Mouse (Mus musculus) limb, embryonic 14.5 days (tissue): ENCODE measurements around the gene Cacng7. TPM values are rescaled to one million over a fixed set of nuclear protein-coding genes. Genes with fewer than 3 reads are reported as not detected.

Source experiments
- ATAC-seq: fragments of 200-750 bp; cut with Nextera tagmentation; 2 replicates; pipeline ENCODE4 v1.8.0; 2017; ENCODE audit warnings: low read depth, moderate number of reproducible peaks, moderate TSS enrichment; ENCODE audit not compliant: low FRiP score
- DNase-seq: peaks from one replicate; pipeline ENCODE4 v3.0.0-alpha.2; 2015; ENCODE audit warnings: low spot score
- H3K27ac ChIP-seq: fragments of 300-500 bp; sonication (generic); replicated peaks from 2 replicates; pipeline ENCODE4 v1.5.1; 2014; ENCODE audit warnings: low read depth, mild to moderate bottlenecking, low read length, moderate library complexity, mixed read lengths
- H3K27me3 ChIP-seq: fragments of 300-500 bp; sonication (generic); 2 replicates; pipeline ENCODE4 v1.6.1; 2014; ENCODE audit warnings: low read length, mixed read lengths; ENCODE audit not compliant: control insufficient read depth, insufficient read depth
- H3K36me3 ChIP-seq: fragments of 300-500 bp; sonication (generic); 2 replicates; pipeline ENCODE4 v1.6.1; 2014; ENCODE audit warnings: mild to moderate bottlenecking, low read length, moderate library complexity, mixed read lengths; ENCODE audit not compliant: control insufficient read depth, insufficient read depth
- H3K4me1 ChIP-seq: fragments of 300-500 bp; sonication (generic); 2 replicates; pipeline ENCODE4 v1.6.1; 2014; ENCODE audit warnings: antibody characterized with exemption, low read length, mixed read lengths; ENCODE audit not compliant: control insufficient read depth, insufficient read depth
- H3K4me2 ChIP-seq: fragments of 300-500 bp; sonication (generic); replicated peaks from 2 replicates; pipeline ENCODE4 v1.6.1; 2014; ENCODE audit warnings: low read depth, mild to moderate bottlenecking, low read length, moderate library complexity; ENCODE audit not compliant: severe bottlenecking
- H3K4me3 ChIP-seq: fragments of 300-500 bp; sonication (generic); replicated peaks from 2 replicates; pipeline ENCODE4 v1.5.1; 2014; ENCODE audit warnings: low read length
- H3K9ac ChIP-seq: fragments of 300-500 bp; sonication (generic); 2 replicates; pipeline ENCODE4 v1.6.1; 2014; ENCODE audit warnings: mild to moderate bottlenecking, low read depth, low read length, moderate library complexity; ENCODE audit not compliant: severe bottlenecking
- H3K9me3 ChIP-seq: fragments of 300-500 bp; sonication (generic); 2 replicates; pipeline ENCODE4 v1.6.1; 2016; ENCODE audit warnings: low read length; ENCODE audit not compliant: control insufficient read depth
- POLR2A ChIP-seq: fragments of 200-500 bp; IDR thresholded peaks from 2 replicates; pipeline ENCODE4 v1.8.0; 2012; ENCODE audit warnings: inconsistent platforms, mild to moderate bottlenecking, moderate library complexity, borderline replicate concordance; ENCODE audit not compliant: insufficient read depth, insufficient read length; ENCODE audit errors: extremely low read depth
- WGBS: fragments of 180-500 bp; shearing (Covaris S2); extraction: QIAGEN DNeasy Blood & Tissue Kit; methylation state at CpG from one replicate; pipeline ENCODE4 v1.1.7; 2014; 5-methylcytosine and 5-hydroxymethylcytosine counted together
- polyA plus RNA-seq, 2 experiments: library from polyadenylated mRNA; depleted of rRNA in 1 of 2; stranded (reverse) in 1 of 2; unstranded in 1 of 2; fragments of >200 nt; fragmentation: Nextera tagmentation in 1 of 2; extraction: Ambion mirVana in 1 of 2; gene quantifications; 2 replicates each; pipeline versions ENCODE4 v1.2.1 to v1.2.3; 2012 to 2014

The Cacng7 gene
- polyA plus RNA-seq, 2 experiments, result 3.9 to 129 TPM

DNA sequence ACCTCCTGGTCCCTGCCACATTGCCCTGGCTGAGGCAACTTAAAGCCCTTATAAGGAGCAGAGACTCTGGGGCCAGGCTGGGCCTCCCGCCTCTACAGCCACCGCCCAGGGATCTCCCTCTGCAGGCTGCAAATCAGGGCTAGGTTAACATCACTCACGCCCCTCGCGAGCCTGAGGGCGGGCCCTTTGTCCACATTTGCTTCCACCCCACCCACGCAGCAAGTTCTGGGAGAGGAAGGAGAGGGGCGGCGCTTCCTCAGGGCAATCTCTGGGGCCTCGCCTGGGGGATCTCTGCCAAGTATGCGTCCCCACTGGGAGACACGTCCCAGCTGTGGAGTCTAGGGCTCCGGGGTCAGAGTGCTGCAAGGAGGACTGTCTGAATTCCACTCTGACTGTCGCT, 40.0 kb upstream of the Cacng7 start:
- peaks cover 39% of the 10 kb centered on the region for H3K36me3 ChIP-seq
- H3K27ac ChIP-seq, result peak overlapping the region; percentile 72
- H3K27me3 ChIP-seq, result no peaks in the 10 kb centered on the region
- H3K4me2 ChIP-seq, result peak overlapping the region; percentile 72
- H3K4me3 ChIP-seq, result peak overlapping the region; percentile 49
- WGBS, result 2% methylated on average over 14 of the region's 14 CpGs
- peak; percentile 31 for ATAC-seq
- peak; percentile 87 for DNase-seq
- H3K4me1 ChIP-seq, result peaks cover 26% of the 10 kb centered on the region
- TF ChIP-seq POLR2A, result 0 out of 2 replicates have a peak, but pooled peaks have one; percentile 30
- peak overlapping the region; percentile 55 for H3K9ac ChIP-seq
- H3K9me3 ChIP-seq, result no peaks in the 10 kb centered on the region

DNA sequence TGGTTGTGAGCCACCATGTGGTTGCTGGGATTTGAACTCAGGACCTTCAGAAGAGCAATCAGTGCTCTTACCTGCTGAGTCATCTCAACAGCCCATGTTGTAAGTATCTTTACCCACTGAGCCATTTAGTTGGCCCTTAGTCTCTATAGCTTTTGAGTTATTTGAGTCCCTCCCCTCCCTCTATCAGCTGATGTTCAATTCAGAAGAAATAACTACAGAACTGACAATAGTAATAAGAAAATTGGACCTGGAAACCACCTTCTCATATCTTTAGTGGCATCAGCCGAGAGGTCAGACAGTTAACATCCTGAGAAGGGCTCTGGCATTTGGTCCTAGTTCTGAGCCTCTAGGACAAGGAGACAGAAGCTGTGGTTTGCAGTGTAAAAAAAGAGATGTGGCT, 38.0 kb upstream of the Cacng7 start:
- WGBS, result 100% methylated on average over 1 of the region's 1 CpGs
- Histone ChIP-seq H3K9ac (no peak overlapping the region), H3K36me3 (peaks cover 58% of the 10 kb centered on the region)

DNA sequence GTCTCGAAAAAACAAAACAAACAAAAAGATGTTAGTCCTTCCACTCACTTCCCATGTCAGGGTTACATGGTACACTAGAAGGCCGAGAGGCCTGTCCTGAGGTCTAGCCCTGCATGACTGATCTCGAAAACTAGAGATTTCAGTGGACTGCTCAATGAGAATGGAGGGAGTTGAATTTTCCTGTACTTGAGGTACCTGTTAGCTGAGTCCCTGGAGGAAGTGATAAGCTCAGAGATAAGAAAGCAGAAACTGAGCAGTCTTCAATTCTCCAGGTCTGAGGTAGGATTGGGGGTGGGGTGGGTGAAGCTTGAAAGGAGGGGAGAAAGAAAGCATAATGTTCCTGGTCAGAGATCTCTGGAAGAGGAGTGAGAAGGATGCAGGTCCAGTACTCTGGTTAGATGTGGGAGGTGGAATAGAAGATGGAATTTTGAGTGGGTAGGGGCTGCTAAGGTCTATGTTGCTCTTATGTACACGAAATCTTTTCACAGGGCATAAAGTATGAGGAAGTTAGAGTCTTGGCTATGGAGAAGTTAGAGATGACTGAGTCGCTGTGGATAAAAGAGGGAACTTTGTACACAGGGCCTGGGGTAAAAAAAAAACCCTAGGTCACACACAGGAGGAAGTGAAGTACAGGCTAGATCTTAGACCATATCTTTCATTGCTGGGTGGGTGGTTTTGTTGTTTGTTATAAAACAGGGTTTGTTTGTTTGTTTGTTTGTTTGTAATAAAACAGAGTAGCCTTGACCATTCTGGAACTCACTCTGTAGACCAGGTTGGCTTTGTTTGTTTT, 37.2 kb upstream of the Cacng7 start:
- no peak overlapping the region for H3K9ac ChIP-seq
- peaks cover under 1% of the 10 kb centered on the region; the same call in 1 of the 2 replicates for H3K27me3 ChIP-seq
- peaks cover 63% of the 10 kb centered on the region for H3K36me3 ChIP-seq
- no peak for ATAC-seq
- WGBS, result 92% methylated on average over 5 of the region's 5 CpGs
- no peak overlapping the region for H3K27ac ChIP-seq
- no peak overlapping the region for H3K4me3 ChIP-seq
- no peak for TF ChIP-seq POLR2A
- DNase-seq, result no peak
- H3K9me3 ChIP-seq, result no peaks in the 10 kb centered on the region
- no peak overlapping the region for H3K4me2 ChIP-seq
- peaks cover 21% of the 10 kb centered on the region for H3K4me1 ChIP-seq

More for the DNA sequence above, 38.0 kb upstream of the Cacng7 start:
- H3K4me2 ChIP-seq, result no peak overlapping the region
- DNase-seq (no peak), ATAC-seq (no peak)
- no peak overlapping the region for H3K4me3 ChIP-seq
- TF ChIP-seq POLR2A, result no peak
- peaks cover 23% of the 10 kb centered on the region for H3K4me1 ChIP-seq
- no peaks in the 10 kb centered on the region for H3K27me3 ChIP-seq
- no peaks in the 10 kb centered on the region for H3K9me3 ChIP-seq
- H3K27ac ChIP-seq, result no peak overlapping the region

DNA sequence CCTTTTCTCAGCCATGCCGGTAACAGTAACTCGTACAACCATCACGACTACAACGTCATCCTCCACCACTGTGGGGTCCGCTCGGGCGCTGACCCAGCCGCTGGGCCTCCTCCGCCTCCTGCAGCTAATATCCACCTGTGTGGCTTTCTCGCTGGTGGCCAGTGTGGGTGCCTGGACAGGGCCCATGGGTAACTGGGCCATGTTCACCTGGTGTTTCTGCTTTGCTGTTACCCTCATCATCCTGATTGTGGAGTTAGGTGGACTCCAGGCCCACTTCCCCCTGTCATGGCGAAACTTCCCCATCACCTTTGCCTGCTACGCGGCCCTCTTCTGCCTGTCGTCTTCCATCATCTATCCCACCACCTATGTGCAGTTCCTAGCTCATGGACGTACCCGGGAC, 36.0 kb upstream of the Cacng7 start:
- Histone ChIP-seq H3K9me3 (no peaks in the 10 kb centered on the region), H3K36me3 (peaks cover 63% of the 10 kb centered on the region), H3K4me1 (peaks cover 12% of the 10 kb centered on the region), H3K4me2 (no peak overlapping the region), H3K4me3 (no peak overlapping the region), H3K27me3 (peaks cover 12% of the 10 kb centered on the region; the same call in 1 of the 2 replicates), H3K27ac (no peak overlapping the region), H3K9ac (no peak overlapping the region)
- DNase-seq, result no peak
- 94% methylated on average over 16 of the region's 16 CpGs for WGBS
- no peak for ATAC-seq
- TF ChIP-seq POLR2A, result no peak

DNA sequence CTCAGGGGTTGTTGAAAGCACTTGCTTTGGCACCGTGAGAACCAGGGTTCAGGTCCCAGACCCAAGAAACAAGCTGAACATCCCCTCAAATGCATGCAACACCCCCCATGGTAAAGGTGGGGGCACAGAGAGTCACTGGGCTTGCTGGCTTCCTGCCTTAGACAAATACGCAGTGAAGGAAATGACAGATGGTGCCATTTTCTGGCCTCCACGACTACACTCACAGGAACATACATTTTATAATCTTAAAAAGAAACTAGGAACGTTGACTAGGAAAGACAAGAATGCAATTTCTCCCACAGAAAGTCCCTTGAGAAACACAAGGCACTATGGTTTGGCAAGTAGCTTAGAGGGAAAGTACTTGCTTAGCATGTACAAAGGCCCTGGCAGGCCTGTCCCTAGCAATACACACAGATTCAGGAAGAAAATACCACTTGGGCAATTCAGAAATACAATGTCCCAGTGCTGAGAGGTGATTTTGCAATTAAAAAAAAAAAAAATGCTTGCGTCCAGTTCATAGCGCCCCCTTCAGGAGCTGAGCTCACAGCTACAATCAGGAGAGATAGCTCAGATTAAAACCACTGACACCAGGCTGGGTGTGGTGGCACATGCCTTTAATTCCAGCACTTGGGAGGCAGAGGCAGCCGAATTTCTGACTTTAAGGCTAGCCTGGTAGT, 32.7 kb upstream of the Cacng7 start:
- DNase-seq (no peak), ATAC-seq (no peak)
- no peak for TF ChIP-seq POLR2A
- no peak overlapping the region for H3K4me2 ChIP-seq
- H3K36me3 ChIP-seq, result peaks cover 48% of the 10 kb centered on the region
- H3K27ac ChIP-seq, result no peak overlapping the region
- H3K4me3 ChIP-seq, result no peak overlapping the region
- H3K9ac ChIP-seq, result no peak overlapping the region
- no peaks in the 10 kb centered on the region for H3K9me3 ChIP-seq
- peaks cover 13% of the 10 kb centered on the region for H3K4me1 ChIP-seq
- 59% methylated on average over 7 of the region's 7 CpGs for WGBS
- peaks cover 32% of the 10 kb centered on the region for H3K27me3 ChIP-seq
